Mouse (Mus musculus) left cerebral cortex, adult 8-10 months (tissue): ENCODE data around the gene 5830473C10Rik. TPM values are rescaled to one million over a fixed set of nuclear protein-coding genes. Genes with fewer than 3 reads are reported as not detected.
"Not testable (repeated sequence)": the region's sequence is repeated elsewhere in the genome, so short reads cannot be mapped to it uniquely, and the experiment has no call there.

Experiments
- DNase-seq, 2 experiments: peaks; one replicate each; pipeline ENCODE4 v3.0.0; 2022; ENCODE audit warnings: low spot score in 2 of 2
- total RNA-seq, 4 experiments: library from RNA; stranded (reverse); gene quantifications; 2 replicates each; pipeline ENCODE4 v1.2.4; 2022

5830473C10Rik gene
- total RNA-seq, 4 experiments from 2014 or later: 0.14 to 0.49 (median 0.26) TPM

GRCm38 (mm10) chr5:90591936-90592335, 31.0 kb downstream of the 5830473C10Rik start:
- DNase-seq: no peak

GRCm38 (mm10) chr5:90594945-90595344, 34.0 kb downstream of the 5830473C10Rik start:
- no peak for DNase-seq

- DNase-seq: no peak
Observed at GRCm38 (mm10) chr5:90596155-90596554, 35.2 kb downstream of the 5830473C10Rik start.

GRCm38 (mm10) chr5:90601469-90601868, 40.6 kb downstream of the 5830473C10Rik start:
- DNase-seq: no peak

GRCm38 (mm10) chr5:90603407-90603923, 42.6 kb downstream of the 5830473C10Rik start:
- no peak for DNase-seq

- no peak for DNase-seq
Observed at GRCm38 (mm10) chr5:90608906-90609305, 48.0 kb downstream of the 5830473C10Rik start.

- DNase-seq: no peak
Observed at GRCm38 (mm10) chr5:90611388-90611787, 50.5 kb downstream of the 5830473C10Rik start.

GRCm38 (mm10) chr5:90611996-90612611, 51.2 kb downstream of the 5830473C10Rik start:
- DNase-seq: no peak

- DNase-seq: not testable (repeated sequence)
Observed at GRCm38 (mm10) chr5:90612751-90613150, 51.8 kb downstream of the 5830473C10Rik start.

- DNase-seq: no peak
Observed at GRCm38 (mm10) chr5:90617859-90618258, 57.0 kb downstream of the 5830473C10Rik start.

- no peak for DNase-seq
Observed at GRCm38 (mm10) chr5:90621316-90621715, 60.4 kb downstream of the 5830473C10Rik start.

- no peak for DNase-seq
Observed at GRCm38 (mm10) chr5:90621726-90622125, 60.8 kb downstream of the 5830473C10Rik start.

GRCm38 (mm10) chr5:90623209-90623608, 62.3 kb downstream of the 5830473C10Rik start:
- no peak for DNase-seq

- no peak for DNase-seq
Observed at GRCm38 (mm10) chr5:90624708-90625425, 64.0 kb downstream of the 5830473C10Rik start.

- DNase-seq: no peak
Observed at GRCm38 (mm10) chr5:90627423-90627822, 66.5 kb downstream of the 5830473C10Rik start.

GRCm38 (mm10) chr5:90628011-90628410, 67.1 kb downstream of the 5830473C10Rik start:
- no peak for DNase-seq

- DNase-seq: no peak
Observed at GRCm38 (mm10) chr5:90628530-90628929, 67.6 kb downstream of the 5830473C10Rik start.

- DNase-seq: no peak
Observed at GRCm38 (mm10) chr5:90634885-90635284, 74.0 kb downstream of the 5830473C10Rik start.

- DNase-seq: no peak
Observed at GRCm38 (mm10) chr5:90640286-90641217, 79.6 kb downstream of the 5830473C10Rik start, which contains the start of gene Rassf6. Rassf6 (minus strand) TSS chr5:90640657.

GRCm38 (mm10) chr5:90641218-90641610, 80.3 kb downstream of the 5830473C10Rik start:
- no peak for DNase-seq

GRCm38 (mm10) chr5:90645579-90645978, 84.7 kb downstream of the 5830473C10Rik start:
- DNase-seq: no peak
